Mouse (Mus musculus) macrophage (primary cell): ENCODE measurements around the gene Tsfm. TPM values are rescaled to one million over a fixed set of nuclear protein-coding genes. Genes with fewer than 3 reads are reported as not detected.
"Not testable (repeated sequence)": the region's sequence is repeated elsewhere in the genome, so short reads cannot be mapped to it uniquely, and the experiment has no call there.

Source experiments
- H3K27ac ChIP-seq: fragments of 350-480 bp; formaldehyde crosslinking; 2 replicates; pipeline ENCODE4 v1.9.0; 2021
- H3K36me3 ChIP-seq: fragments of 350-480 bp; formaldehyde crosslinking; 2 replicates; pipeline ENCODE4 v1.9.0; 2021; ENCODE audit errors: inconsistent target
- H3K4me3 ChIP-seq: fragments of 350-480 bp; formaldehyde crosslinking; 2 replicates; pipeline ENCODE4 v1.9.0; 2021; ENCODE audit errors: inconsistent target
- H3K79me2 ChIP-seq: fragments of 350-480 bp; formaldehyde crosslinking; 2 replicates; pipeline ENCODE4 v1.9.0; 2021; ENCODE audit errors: inconsistent target
- WGBS: methylation state at CpG from one replicate; pipeline ENCODE4 v1.1.7; 2026; ENCODE audit warnings: inconsistent platforms; ENCODE audit not compliant: missing documents; 5-methylcytosine and 5-hydroxymethylcytosine counted together
- polyA plus RNA-seq: library from polyadenylated mRNA; stranded (reverse); fragments of 250-400 nt; gene quantifications from 3 replicates; pipeline ENCODE4 v1.2.4, GENCODE M21; 2018; ENCODE audit warnings: inconsistent platforms

The Tsfm gene
- polyA plus RNA-seq, 1 experiment from 2014 or later: 4.9 TPM

DNA sequence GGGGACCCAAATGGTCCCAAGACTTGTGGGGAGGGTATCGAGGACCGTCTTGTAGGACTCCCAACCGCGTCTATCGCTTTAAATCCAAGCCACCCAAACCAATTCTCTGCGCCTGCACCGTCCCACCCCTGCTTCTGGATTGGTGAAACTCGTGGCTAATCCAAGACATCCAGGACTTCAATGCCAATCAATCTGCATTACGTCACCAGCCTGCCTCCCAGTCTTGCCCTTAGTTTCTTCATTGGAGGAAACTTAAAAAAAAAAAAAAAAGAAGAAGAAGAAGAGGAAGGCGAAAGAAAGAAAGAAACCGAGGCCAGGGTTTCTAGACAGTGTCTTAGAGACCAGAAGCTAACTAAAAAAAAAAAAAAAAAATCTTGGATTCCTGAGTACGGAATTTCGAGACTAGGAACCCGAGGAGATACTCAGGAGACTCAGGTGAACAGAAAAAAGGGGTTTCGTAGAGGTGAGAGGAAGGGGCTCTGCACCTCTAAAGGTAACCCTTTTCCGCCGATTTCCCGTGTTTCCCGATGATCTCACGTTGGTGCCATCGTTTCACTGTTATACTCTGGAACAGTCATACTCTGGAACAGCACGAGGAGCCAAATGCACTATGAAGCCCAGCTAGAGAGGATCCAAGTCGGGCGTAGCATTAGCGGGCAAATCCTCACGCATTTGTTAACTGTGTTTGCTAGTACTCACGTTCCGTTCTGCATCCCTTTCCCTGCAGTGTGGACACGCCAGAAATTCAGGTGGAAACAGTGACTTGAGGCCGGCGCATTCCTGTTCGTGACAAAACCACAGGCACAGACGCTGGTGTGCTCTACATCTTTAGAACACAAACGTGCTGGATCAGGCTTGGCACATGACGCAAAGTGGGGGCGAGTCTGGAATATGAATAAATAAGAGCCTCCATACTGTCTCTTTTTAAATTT, 39.8 kb upstream of the Tsfm start, which contains the start of gene Tspan31:
Tspan31 (minus strand) TSS at position 75 of the 932 bp plus-strand sequence.
- peak within 1 kb of the TSS; percentile 82 for H3K27ac ChIP-seq
- H3K79me2 ChIP-seq: peaks cover 26% of the 10 kb centered on the region
- WGBS: 1% methylated on average over 36 of the region's 36 CpGs
- H3K4me3 ChIP-seq: peak within 1 kb of the TSS; percentile 95
- peaks cover 27% of the 10 kb centered on the region for H3K36me3 ChIP-seq

DNA sequence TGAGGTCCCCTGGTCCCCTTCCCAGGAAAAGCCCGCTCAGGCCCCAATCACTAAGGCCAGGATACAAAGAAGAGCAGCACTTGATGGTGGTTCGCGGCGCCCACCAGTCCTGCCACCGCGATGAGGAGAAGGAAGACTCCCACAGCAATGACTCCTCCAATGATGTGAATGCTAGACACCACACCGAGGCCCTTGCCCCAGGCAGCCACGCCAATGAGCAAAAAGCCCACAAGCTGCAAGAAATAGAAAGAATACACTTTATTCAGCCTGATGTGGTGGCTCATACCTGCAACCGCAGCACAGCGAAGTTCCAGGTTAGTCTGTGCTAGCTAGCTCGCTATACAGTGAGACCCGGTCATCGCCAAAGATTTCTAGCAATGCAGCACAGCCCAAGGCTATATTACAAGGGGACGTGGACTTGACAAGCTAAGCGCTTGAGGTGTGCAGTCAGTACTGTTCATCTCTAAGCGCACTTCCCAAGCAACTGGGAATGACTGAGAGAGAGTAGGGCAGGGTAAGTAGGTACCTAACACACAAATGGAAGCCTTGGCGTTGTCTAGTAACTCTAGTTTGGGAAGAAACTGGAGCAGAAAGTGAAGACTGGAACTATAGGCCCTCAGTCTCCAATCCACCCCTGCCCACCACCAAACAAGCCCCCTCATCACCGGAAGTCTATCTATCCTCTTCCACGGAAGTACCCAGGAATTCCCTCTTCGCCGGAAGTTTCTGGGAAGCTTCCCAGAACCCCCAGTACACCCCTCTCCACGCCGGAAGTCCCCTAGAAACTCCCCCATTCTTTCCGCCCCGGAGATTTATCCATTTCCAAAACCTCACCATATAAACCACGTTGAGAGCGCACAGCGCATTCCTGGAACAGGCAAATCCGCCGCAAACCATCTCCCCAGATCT, 38.9 kb upstream of the Tsfm start:
- peak overlapping the region; percentile 82 for H3K27ac ChIP-seq
- 15% methylated on average over 30 of the region's 30 CpGs for WGBS
- H3K4me3 ChIP-seq: peak overlapping the region; percentile 95
- H3K79me2 ChIP-seq: peaks cover 35% of the 10 kb centered on the region
- H3K36me3 ChIP-seq: peaks cover 34% of the 10 kb centered on the region

DNA sequence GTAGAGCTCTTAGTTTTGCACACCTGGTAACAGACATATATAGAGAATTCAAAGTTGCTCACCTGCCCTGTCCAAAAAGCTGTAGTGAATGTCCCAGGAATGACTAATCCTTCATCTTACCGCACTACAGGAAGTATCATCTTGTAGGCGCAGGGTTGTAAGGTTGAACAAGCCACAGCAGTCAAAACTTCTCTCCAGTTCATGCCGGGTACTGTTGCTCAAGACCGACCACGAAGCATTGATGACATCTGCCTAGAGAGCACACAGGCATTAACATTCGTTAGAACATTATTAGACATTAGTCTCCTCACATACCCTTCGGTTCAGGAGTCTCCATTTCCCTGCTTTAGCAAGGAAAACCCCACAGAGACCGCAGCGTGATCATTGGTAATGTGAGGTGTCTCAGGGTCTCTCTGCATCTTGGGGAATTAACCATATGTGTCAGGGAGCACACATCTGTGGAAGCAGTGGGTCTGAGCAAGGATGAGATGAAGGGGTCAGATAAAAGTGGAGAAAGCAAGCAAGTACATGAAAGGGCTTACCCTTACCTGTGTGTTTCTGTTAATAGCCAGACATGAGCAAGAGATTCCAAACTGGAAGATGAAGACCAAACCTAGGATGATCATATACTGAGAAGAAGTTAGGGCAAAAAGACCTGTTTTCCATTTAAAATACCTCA, 37.9 kb upstream of the Tsfm start:
- Histone ChIP-seq H3K4me3 (no peak overlapping the region), H3K27ac (no peak overlapping the region), H3K79me2 (peaks cover 46% of the 10 kb centered on the region), H3K36me3 (peaks cover 34% of the 10 kb centered on the region)
- 31% methylated on average over 9 of the region's 9 CpGs for WGBS

DNA sequence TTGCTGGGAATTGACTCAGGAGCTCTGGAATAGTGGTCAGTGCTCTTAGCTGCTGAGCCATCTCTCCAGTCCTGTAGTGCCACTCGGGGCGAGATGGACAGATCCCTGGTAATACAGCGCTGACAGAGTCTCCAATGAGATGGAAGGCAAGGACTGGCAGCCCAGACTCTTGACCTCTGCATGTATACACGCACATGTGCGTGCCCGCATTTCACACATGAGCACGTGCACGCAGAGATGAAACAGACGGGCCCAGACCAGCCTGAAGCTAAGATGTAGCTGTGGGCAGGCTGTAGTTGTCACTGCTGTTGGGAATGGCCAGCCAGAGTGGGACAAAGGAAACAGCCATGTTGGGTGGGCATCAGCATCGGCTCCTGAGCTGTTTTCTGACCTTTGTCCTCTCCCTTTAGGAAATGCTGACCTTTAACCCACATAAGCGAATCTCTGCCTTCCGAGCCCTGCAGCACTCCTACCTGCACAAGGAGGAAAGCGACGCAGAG, 35.9 kb upstream of the Tsfm start:
- H3K36me3 ChIP-seq: peaks cover 34% of the 10 kb centered on the region
- peaks cover 46% of the 10 kb centered on the region for H3K79me2 ChIP-seq
- H3K4me3 ChIP-seq: no peak overlapping the region
- WGBS: 92% methylated on average over 14 of the region's 14 CpGs
- H3K27ac ChIP-seq: no peak overlapping the region

DNA sequence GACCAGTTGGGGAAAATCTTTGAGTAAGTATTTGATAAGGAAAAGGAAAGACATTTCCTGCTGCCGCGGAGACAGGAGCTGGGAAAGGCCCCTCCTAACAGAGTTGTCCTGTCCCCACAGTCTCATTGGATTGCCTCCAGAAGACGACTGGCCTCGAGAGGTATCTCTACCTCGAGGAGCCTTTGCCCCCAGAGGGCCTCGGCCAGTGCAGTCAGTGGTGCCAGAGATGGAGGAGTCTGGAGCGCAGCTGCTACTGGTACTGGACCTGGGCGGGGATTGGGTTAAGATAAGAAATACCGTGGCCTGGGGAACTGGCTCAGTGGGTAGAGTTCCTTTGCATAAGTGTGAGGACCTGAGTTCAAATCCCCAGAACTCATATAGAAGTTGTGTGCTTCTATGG, 35.3 kb upstream of the Tsfm start:
- WGBS: 89% methylated on average over 7 of the region's 9 CpGs
- H3K27ac ChIP-seq: no peak overlapping the region
- peaks cover 34% of the 10 kb centered on the region for H3K36me3 ChIP-seq
- no peak overlapping the region for H3K4me3 ChIP-seq
- H3K79me2 ChIP-seq: peaks cover 46% of the 10 kb centered on the region

DNA sequence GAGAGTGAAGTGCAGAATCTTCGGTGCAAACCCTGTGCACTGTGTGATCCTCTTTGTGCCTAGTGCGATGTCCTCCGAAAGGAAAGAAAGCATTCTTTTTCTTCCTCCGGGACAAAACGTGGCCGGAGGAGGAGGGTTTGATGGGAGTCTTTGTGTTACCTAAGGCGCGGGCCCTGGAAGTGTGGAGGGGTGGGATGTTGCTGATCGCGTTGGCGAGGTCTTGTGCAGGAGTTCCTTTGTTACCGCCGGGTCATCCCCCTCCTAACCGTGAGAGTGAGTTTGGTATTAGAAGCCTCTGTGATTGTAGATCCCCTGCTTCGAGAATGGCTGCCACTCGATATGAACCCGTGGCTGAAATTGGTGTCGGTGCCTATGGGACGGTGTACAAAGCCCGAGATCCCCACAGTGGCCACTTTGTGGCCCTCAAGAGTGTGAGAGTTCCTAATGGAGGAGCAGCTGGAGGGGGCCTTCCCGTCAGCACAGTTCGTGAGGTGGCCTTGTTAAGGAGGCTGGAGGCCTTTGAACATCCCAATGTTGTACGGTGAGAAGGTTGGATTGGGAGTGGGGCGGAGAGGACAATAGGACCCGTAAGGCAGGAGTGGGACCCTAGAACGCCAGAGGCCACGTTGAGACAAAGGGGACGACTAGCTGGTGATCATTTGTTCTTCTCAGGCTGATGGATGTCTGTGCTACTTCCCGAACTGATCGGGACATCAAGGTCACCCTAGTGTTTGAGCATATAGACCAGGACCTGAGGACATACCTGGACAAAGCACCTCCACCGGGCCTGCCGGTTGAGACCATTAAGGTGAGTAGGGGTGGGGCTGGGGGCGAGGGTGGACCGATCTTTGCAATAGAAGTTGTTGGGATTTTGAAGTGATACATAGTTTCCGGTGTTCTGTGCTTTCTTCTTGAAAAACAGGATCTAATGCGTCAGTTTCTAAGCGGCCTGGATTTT, 33.6 kb upstream of the Tsfm start:
- Histone ChIP-seq H3K27ac (peak overlapping the region; percentile 87), H3K4me3 (peak overlapping the region; percentile 69)
- WGBS: 8% methylated on average over 37 of the region's 37 CpGs

DNA sequence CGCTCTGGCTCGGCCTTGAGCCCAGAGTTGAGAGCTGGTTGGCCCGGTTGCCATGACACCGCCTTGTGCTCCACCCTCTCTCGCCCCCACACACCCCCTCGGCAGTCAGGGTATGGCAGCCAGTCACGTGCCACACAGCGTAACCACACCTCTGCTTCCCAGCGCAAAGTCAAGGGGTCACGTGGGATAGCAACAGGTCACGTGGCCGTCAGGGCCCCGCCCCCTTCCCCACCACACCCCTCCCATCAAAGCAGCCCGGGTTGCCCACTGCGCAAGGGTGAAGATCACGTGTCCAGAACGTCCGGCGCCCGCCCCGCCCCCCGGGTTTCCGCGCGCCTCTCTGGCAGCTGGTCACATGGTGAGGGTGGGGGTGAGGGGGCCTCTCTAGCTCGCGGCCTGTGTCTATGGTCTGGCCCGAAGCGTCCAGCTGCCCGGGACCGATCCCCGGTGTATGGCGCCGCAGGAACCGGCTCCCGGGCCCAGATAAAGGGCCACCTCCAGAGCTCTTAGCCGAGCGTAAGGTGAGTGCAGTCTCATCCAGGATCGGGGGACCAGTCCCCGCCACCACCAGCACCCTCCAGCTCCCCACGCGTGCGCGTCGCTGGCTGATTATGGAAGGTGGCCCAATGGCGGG, 32.7 kb upstream of the Tsfm start, which contains the start of gene Cdk4:
Cdk4 (plus strand) TSS at position 296 of the 634 bp plus-strand sequence.
- WGBS: under 1% methylated on average over 46 of the region's 46 CpGs
- Histone ChIP-seq H3K4me3 (peak within 1 kb of the TSS; percentile 69), H3K36me3 (peaks cover 34% of the 10 kb centered on the region), H3K79me2 (peaks cover 32% of the 10 kb centered on the region), H3K27ac (peak within 1 kb of the TSS; percentile 87)

More for the DNA sequence above, 33.6 kb upstream of the Tsfm start:
- H3K79me2 ChIP-seq: peaks cover 37% of the 10 kb centered on the region
- H3K36me3 ChIP-seq: peaks cover 34% of the 10 kb centered on the region

DNA sequence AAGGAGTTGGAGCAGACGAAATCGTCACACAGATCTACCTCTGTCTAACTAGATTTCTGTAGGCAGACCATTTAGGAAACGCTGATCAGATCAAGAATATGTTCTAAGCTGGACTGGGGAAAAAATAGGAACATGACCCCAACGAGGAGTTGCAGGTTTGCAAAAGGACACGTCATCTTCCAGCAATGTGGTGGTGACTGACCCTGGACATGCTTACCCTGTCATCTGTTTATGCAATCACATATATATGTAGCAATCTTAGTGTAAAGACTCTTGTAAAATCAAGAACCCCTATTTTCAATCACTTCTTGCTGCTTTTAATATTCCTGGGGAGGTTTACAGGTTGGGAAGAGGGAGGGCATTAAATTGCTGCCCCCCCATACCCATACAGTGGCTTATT, 31.9 kb upstream of the Tsfm start:
- H3K36me3 ChIP-seq: peaks cover 28% of the 10 kb centered on the region
- H3K27ac ChIP-seq: peak overlapping the region; percentile 62
- no peak overlapping the region for H3K4me3 ChIP-seq
- peaks cover 32% of the 10 kb centered on the region for H3K79me2 ChIP-seq
- WGBS: 39% methylated on average over 5 of the region's 5 CpGs

DNA sequence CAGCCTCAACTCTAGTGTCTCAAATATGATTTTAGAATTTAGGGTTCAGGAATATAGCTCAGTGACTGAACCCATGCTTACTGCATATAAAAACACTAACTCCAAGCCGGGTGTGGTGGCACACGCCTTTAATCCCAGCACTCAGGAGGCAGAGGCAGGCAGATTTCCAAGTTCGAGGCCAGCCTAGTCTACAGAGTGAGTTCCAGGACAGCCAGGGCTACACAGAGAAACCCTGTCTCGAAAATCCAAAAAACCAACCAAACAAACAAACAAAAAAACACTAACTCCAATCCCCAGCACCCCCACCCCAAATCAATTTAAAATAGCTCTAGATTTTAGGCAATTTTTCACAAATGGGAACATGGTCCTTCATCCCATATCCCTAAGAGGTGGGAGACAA, 31.5 kb upstream of the Tsfm start:
- H3K36me3 ChIP-seq: peaks cover 24% of the 10 kb centered on the region

DNA sequence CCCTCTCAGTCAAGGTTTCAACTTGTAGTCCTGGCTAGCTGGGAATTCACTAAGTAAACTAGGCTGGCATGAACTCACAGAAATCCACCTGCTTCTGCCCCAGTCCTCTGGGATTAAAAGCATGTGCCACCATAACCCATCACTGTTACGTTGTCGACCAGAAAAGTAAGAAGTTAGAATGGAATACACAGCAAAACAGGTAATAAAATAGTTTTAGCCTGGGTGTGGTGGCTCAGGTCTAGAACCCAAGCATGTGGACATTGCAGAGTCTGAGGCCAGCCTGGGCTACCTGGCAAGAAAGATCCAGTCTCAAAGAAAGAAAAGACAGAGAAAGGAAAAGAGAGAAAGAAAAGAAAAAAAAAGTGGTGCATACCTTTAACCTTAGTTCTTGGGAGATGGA, 30.9 kb upstream of the Tsfm start:
- Histone ChIP-seq H3K4me3 (no peak overlapping the region), H3K27ac (no peak overlapping the region), H3K36me3 (peaks cover 18% of the 10 kb centered on the region), H3K79me2 (peaks cover 29% of the 10 kb centered on the region)
- 82% methylated on average over 2 of the region's 2 CpGs for WGBS

More for the DNA sequence above, 31.5 kb upstream of the Tsfm start:
- 95% methylated on average over 2 of the region's 4 CpGs for WGBS
- Histone ChIP-seq H3K79me2 (peaks cover 32% of the 10 kb centered on the region), H3K27ac (peak overlapping the region; percentile 62)
- H3K4me3 ChIP-seq: not testable (repeated sequence)

DNA sequence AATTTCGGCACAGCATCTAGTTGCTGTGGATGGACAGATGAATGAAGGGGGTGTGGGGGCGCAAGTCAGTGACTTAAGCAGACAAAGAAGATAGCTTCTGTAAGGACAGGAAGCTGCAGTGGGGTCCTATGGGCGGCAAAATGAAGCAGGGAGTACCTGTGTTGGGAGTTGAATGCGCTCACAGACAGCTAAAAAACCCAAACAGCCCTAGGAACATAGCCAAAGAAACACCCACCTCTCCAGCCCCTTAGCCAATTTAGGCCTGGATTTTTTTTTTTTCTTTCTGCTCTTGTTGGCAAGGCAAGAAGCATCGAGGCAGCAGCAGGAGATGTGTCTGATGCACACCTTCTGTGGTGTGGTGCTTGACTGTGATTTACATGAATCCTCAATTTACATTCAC, 30.4 kb upstream of the Tsfm start:
- Histone ChIP-seq H3K36me3 (peaks cover 13% of the 10 kb centered on the region), H3K27ac (no peak overlapping the region), H3K4me3 (no peak overlapping the region), H3K79me2 (peaks cover 26% of the 10 kb centered on the region)
- WGBS: 91% methylated on average over 5 of the region's 5 CpGs

DNA sequence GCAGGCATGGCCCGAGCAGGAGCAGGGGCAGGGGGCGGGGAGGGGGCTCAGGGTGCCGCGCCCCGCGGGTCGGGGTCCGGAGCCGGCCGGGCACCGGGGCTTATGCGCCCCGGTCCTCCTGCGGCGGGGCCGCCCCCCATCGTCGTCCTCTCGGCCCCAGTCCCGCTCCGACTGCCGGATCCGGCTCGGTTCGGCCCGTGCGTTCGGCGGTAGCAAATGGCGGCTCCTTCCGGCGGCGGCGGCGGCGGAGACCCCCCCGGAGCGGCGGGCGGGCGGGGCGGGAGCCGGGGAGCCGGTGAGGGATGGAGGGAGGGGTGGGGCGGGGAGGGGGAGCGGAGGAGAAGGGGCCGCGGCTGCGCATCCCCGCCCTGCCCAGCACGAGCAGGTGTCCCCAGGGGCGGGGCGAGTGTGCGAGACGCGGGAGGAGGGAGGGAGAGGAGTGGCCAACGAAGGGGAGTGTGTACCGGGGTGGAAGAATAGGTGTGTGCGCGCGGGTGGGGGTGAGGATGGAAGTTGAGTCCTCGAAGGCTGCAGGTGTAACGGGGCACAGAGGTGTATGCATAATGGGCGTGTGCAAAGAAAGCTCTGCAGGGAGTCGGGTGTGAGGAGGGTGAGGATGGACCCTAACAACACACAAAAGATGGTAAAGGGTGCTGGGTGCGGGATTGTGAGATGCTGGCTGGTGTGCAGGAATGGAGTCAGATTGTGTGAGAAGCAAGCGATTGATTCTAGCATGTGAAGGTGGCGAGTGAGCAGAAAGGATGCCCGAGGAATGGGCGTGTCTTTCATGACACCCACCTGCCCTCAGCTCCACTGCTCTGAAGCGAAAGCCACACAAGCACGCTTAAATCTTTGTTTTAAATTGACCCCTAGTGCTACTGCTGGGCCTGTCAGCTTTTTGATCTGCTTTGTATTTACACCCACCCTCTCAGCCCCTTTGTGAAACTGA, 29.6 kb upstream of the Tsfm start, which contains the start of gene March9:
March9 (minus strand) TSS at position 217 of the 949 bp plus-strand sequence.
- 7% methylated on average over 51 of the region's 72 CpGs for WGBS

More for the DNA sequence above, 29.6 kb upstream of the Tsfm start, which contains the start of gene March9:
- Histone ChIP-seq H3K27ac (no peak within 1 kb of the TSS), H3K36me3 (peaks cover 5% of the 10 kb centered on the region; the same call in 1 of the 2 replicates), H3K79me2 (peaks cover 18% of the 10 kb centered on the region), H3K4me3 (peak within 1 kb of the TSS; percentile 11)
